Mouse (Mus musculus) layer of hippocampus, adult 18-20 months (tissue): ENCODE measurements around the gene Sebox. TPM values are rescaled to one million over a fixed set of nuclear protein-coding genes. Genes with fewer than 3 reads are reported as not detected.

Source experiments
- DNase-seq, 2 experiments: peaks; one replicate each; pipeline ENCODE4 v3.0.0; 2022; ENCODE audit warnings: low spot score in 2 of 2
- long read RNA-seq: library from polyadenylated mRNA; stranded (forward); transcript quantifications from one replicate; pipeline ENCODE4 v2.0.0, GENCODE M21; 2021
- total RNA-seq, 2 experiments: library from RNA; stranded (reverse); gene quantifications; 2 replicates each; pipeline ENCODE4 v1.2.3; 2021

Sebox gene
- 1 to 10 TPM; 5.3 to 5.7 TPM for total RNA-seq
- long read RNA-seq, partial matches to known transcripts: 0 of 2 reads
- long read RNA-seq, other reads (novel, unspliced or antisense): 0 of 2 reads

DNA sequence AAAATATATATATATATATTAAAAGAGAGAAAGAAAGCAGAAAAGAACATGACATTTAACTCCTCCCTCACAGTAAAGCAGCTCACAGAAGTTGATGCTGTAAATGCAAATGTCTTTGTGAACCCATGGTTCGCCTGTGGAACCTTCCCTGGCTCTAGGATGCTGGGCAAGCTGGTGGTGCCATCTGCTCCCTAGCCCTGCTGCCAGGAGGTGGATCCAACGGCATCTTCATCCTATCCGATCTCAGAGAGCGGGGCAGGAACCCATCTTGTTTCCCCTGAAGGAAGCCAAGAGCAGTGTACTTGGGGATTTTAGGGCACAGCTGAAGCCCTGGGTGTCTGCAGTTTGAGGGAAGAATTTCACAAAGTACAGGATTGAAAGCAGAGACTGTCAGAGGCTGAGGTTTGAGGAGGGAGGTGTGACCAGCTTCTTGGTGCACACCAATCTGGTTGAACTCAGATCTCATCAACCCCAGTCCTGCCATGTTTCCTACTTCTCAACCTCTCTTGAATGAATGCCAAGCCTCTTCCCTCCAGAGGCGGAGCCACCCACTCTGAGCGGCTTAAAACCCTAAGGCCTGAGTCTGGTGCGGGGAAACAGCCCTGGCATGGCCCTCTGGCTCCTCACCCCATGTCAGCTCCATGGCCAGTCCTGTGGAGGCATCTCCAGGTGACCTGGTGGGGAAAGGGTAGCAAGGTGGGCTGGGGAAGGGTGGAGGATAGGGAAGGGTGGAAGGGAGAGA is at the start of gene Sebox:
TSS of gene Sebox (plus strand) at position 539 of the 742 bp plus-strand sequence.
- peak; percentile 57 to 76 for DNase-seq

GRCm38 (mm10) chr11:78453675-78454074 is 49.6 kb upstream of the Sebox start:
- DNase-seq: peak in 1 of 2 experiments; percentile 72

DNA sequence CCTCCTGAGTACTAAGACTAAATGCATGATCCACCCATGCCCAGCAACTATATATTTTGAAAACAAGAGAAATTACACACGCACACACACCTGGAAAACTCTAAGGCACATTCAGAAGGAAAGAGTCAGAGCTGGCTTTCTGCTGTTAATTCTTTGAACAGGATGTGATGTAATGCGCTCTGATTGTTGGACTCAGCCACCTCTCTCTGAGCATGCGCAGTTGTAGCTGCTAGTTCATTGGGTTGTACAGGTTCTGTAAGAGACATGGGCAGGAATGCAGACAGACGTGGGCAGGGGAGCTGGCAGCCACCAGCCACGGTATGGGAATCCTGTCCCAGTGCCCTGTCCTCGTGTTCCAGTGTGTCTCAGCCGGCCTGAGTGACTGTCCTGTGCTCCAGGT is 49.0 kb upstream of the Sebox start:
- no peak for DNase-seq

DNA sequence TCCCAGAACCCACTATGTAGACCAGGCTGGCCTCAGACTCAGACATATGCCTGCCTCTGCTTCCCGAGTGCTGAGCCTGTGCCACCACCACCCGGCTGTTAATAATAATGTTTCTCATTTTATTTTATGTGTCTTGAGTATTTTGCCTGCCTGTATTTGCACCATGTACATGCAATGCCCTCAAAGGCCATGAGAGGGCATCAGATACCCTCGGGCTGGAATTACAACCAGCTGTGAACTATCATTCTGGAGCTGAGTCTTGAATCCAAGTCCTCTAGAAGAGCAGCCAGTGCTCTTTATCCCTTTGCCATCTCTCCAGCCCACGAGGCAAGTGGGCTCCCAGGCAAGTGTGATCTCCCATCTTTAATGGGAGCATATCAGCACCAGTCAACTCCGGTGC is 47.9 kb upstream of the Sebox start:
- DNase-seq: peak in 1 of 2 experiments; percentile 40

DNA sequence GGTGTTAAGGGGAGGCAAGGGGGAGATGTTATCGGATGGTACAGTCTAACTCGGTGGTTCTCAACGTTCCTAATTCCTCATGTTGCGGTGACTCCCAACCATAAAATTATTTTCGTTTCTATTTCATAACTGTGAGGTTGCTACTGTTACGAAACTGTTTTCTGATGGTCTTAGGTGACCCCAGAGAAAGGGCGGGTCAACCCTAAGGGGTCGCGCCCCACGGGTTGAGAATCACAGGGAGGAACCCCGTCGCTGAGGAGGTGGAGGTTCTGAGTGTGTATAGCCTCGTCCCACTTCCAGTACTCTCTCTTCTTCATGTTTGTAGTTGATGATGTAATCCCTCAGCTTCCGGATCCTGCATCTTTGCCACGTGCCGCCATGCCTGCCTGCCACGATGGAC is 44.5 kb upstream of the Sebox start:
- no peak for DNase-seq

- DNase-seq: no peak
Observed at GRCm38 (mm10) chr11:78461894-78462293, 41.4 kb upstream of the Sebox start.

DNA sequence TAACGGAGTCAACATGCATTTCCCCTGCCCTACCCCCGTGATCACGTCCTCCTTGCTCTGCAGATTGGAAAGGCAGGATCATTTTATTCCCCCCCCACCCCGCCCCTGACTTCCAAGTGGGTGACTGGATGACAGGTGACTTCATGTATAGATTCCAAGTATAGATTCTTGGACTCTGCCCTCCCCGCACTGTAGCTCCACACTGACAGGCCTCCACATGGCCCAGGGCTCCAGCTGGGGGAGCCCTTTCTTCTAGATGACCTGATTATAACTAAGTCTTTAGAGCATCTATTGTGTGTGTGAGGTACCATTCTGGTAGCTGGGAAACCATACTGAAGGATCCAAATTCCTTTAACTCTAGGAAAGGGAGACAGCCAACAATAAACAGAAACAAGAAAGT is 40.6 kb upstream of the Sebox start:
- no peak for DNase-seq

DNA sequence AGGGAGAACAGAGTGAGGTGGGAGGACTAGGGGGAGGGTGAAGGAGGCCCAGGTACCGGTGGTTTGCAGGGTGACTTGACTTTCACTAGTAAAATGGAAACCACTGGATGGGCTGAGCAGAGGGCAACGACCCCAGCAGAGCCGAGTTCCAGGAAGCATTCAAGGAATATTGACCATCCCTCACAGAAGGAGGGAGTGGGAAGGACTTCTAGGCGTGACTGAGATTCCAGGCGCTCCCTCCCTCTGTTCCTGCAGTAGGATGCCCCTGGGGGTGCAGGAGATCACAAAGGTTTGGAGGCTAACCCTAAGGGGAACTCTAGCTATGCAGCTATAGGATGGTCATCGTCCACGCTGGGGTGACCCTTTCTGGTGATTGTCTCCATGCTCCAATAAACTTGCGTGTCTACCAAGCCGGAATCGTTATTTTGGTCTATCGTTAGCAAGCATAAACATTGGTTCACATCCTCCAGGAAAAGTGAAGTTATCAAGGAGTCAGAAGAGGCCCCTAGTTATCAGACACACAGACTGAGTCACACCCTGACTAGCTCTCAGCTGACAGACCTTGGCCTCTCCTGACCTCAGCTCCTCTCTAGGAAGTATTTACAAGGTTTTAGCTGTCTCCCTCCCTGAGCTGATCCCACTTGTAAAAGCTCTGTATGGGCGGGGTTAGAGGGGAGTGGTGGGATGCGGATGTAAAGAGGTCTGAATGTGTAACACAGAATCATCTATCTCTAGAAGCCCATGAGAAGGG is 39.8 kb upstream of the Sebox start:
- no peak for DNase-seq

- DNase-seq: no peak
Observed at GRCm38 (mm10) chr11:78465116-78465515, 38.1 kb upstream of the Sebox start.

DNA sequence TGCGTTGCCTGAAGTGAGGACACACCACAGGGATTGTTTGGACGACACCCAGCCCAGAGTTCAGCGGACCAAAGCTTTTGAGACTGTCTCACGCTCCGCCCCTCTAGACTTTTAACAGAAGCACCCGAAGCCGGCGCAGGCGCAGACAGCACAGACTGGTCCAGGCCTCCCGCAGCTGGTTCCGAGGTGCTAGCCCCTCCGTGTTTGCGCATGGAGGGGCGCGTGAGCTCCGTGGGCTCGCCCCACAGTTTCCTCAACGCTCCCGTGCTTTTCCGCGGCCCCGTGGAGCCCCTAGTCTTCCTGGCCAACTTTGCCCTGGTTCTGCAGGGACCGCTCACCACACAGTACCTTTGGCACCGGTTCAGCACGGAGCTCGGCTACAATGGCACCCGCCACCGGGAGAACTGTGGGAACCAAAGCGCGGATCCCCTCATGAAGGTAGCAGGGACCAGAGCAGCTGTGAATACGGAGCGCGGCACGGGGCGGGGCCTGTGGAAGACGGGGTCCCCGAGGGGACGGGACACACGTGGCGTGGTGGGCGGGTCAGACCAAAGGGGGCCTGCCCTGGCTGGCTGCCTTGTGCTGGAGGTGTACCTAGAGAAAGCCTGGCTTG is 37.6 kb upstream of the Sebox start, which contains the start of gene Slc46a1:
TSS of gene Slc46a1 (plus strand) at position 130 of the 613 bp plus-strand sequence.
- peak; percentile 68 to 77 for DNase-seq

DNA sequence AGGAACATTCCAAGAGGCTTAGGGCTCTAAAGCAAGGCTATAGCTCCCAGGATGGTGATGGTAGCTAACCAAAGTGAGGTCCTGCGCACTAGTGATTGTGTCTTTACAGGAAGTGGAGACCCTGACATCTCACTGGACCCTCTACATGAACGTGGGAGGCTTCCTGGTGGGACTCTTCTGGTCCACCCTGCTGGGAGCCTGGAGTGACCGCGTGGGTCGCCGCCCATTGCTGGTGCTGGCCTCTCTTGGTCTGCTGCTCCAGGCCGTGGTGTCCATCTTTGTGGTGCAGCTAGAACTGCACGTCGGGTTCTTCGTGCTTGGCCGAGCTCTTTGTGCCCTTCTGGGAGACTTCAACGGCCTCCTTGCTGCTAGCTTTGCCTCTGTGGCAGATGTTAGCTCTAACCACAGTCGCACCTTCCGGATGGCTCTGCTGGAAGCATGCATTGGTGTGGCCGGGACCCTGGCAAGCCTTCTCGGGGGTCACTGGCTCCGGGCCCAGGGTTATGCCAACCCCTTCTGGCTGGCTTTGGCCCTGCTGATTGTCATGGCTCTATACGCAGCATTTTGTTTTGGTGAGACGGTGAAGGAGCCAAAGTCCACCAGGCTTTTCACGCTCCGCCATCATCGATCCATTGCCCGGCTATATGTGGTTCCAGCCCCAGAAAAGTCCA is 36.9 kb upstream of the Sebox start:
- no peak for DNase-seq

- DNase-seq: no peak
Observed at GRCm38 (mm10) chr11:78467515-78467914, 35.7 kb upstream of the Sebox start.

DNA sequence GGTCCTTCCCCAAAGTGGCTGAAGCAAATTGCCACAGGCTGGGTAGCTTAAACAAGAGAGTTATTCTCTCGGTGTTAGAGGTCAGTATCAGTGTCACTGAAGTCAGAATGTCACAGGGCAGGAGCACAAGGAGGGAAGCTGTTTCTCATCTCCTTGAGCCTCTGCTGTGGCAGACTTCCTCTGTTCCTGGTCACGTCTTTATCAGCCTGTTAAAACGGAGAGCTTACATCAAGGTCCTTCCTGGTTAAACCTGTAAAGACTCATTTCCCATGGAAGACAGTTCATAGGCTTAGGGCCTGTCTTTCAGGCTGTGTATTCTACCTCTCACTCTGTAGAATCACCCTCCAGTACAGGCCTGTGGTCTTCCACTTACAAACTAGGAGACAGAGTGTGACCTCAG is 35.3 kb upstream of the Sebox start:
- no peak for DNase-seq

GRCm38 (mm10) chr11:78471326-78472103 is 31.7 kb upstream of the Sebox start:
- no peak for DNase-seq

DNA sequence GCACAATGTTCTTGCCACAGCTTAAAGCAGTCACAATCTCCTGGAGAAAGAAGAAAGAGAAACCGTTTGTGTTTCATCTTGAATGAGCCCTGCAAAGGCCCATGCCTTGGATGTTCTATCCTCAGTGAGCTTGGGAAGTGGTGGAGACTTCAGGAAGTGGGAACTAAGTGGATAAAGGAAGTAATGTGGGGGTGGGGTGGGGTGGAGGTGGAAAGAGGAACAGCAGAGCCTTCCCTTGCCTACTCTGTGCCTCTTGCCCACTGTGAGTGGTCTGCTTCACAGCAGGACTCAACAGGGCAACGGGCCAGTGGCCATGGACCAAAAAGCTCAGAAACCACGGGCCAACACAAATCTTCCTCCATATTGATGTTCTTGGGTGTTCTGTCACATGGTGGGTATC is 28.0 kb upstream of the Sebox start:
- no peak for DNase-seq

DNA sequence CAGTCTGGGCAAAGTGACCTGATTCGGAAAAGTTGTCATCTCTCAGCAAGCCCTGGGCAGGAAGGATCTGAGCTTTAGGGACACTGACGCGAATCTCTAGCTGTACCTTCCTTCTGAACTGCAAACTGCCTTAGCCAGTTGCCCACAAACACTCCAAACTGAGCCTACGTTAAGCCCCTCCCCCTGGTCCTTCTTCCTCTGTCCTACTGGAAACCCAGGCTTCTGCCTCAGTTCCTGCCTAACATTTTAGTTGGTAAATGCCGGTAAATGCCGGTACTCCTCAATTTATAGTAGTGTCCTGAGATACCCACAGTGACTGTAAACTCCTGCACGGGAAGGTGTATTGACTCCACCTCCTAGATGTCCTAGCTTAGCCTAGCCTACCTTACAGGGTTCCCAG is 19.6 kb upstream of the Sebox start:
- no peak for DNase-seq

- peak; percentile 76 to 90 for DNase-seq
Observed at GRCm38 (mm10) chr11:78488168-78488567, 15.1 kb upstream of the Sebox start.

GRCm38 (mm10) chr11:78490781-78491241 is 12.4 kb upstream of the Sebox start:
- peak; percentile 50 to 52 for DNase-seq

DNA sequence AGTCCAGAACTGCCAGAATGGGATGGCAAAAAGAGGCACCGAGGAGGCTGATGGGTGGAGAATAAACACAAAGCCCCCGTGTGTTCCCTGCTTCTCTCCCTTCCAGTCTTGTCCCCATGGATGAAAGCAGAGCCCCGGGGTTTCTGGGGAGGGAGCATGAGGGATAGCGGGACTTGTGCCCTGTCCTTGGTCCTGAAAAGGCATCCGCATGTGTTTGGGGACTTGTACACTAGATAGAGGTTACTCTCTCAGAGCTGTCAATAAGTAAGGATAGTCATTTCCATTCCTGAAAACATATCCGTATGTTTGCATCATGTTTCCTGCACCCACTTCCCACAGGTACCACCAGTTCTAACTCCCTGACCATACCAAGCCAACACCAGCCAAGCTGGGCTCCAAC is 7.3 kb upstream of the Sebox start:
- DNase-seq: no peak

DNA sequence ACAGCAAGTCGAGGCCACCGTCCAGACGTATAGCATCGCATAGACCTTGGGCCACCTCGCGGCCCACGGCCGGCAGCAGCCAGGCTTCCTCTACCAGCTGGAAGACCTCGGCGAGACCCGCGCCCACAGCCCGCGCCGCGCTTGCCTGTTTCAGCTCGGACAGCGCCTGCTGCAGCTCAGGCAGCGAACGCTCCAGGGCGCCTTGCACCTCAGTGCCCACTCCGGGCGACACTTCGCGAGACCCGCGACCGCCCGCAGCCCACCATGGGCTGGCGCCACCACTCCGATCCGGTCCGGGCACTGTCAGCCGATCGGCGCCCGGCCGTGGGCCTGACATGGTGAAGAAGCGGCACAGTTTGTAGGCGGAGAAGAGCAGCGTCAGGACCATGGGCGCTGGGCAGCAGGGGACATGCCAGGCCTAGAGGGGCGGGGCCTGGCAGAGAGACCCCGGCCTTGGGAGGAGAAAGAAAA is 6.1 kb upstream of the Sebox start:
- peak; percentile 39 to 45 for DNase-seq
